Mouse (Mus musculus) heart, postnatal 36 days (tissue): ENCODE measurements at regions not wholly inside any gene's neighbourhood (a gene's known extent, or its start where the extent isn't known, plus 50 kb on each side); places are given as distances from the start of the nearest gene placed in this dataset.

Source experiments
- DNase-seq, 2 experiments: peaks; one replicate each; pipeline ENCODE4 v3.0.0; 2021 to 2022
- intact Hi-C: fragments of 180-260 bp; cut with DNase I; formaldehyde crosslinking; loops from one replicate; pipeline ENCODE4 v1.15.1; 2025

DNA sequence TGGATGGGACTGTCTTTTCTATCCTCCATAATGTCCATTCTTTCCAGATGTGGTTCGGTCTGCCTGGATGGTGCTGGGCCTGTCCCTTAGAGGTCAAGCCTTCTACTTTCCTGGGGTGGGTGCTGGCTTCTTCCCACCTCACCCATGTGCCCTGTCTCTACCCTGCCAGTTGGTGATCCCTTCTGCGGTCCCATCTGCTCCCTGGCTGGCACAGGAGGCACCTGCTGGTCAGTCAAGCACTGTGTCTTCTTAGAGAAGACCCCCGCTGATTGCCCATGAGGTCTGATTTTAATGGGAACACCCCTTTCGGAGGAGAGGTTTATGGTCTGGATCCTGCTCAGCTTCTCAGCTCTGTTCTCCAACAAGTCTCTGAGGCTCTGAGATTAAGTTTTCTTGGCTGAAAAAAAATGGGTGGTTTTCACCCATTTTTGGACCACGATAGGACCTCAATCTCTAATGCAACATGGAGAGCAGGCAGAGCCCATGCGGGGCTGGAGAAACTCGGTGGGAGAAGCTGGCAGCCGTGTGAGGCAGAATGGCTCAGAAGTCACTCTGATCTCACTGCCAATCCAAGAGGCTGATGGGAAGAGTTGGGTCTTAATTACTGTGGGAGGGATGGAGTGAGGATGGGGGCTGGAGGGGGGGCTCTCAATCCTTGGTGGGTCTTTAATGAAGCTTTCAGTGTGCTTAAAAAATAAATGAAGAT lies 78.5 kb upstream of the Igsf21 start:
- DNase-seq, result no peak
- intact Hi-C loops, result no loop called here

DNA sequence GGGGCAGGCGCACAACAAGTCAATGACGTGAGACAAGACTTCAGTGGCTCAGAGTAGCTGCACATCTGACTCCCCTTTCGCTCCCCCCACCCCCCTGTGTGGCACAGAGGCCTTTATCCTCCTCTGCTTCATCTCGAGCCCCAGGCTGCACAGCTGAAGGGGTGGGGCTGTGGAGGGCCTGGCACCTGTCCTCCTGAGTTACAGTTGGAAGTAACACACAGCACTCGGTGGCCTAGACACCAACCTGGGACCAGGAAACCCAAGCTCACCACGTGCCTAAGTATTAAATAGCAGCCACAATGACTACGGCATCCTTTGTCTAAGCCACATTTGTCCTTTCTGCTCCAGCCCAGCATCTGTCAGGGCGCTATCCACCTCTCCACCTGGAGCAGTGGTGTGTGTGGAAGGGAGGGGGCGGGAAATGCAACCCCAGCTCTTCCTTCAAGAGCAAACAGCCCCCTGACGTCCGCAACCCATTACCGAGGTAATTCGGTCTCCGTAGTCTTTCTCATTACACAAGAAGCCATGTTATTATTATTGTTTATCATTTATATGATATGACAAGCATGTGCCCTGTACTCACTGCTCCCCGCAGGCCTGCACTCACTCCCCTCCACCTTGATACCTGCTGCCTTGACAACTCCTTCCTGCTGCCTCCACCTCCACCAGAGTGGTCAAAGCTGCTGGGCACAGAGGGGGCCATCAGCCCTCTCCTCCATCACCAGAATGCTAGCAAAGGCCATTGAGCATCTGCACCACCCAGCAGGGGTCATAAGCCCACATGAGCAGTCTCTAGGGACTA lies 73.7 kb upstream of the Igsf21 start:
- intact Hi-C loops, result no loop called here
- no peak for DNase-seq

DNA sequence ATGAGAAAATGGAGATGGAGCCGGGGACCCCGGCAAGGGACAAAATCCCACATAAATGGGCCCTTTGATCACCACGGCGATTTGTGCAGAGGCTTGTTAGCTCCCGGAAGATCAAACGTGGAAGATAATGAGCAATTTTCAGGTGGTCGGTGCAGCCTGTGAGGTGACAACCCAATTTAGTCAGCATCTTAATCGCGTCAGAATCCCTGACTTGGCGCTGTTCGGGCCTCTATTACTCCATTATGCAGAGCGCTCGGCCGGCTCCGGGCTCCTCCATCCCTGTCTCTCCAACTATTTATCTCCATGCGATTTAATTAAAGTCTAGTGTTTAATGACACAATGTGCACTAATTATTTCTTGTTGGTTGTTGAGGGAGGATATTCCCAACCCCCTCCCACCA lies 66.1 kb upstream of the Igsf21 start:
- no peak for DNase-seq
- intact Hi-C loops, result no loop called here

DNA sequence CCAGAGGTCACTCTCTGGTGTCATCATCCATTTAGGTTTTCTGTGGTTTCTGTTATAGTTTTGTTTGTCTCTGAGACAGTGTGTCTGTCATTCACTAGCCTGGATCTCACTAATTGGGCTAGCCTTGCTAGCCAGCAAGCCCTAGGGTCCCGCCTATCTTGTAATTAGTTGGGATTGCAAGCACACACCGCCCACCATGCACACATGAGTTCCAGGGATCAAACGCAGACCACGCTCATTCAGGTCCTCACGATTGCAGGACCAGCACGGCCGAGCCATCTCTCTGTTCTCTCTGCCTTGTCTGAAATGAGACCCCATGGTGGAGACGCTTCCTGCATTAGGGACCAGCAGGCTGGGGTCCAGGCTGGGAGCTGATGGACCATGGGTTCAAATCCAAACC lies 60.9 kb upstream of the Igsf21 start:
- intact Hi-C loops, result no loop called here
- DNase-seq, result no peak

DNA sequence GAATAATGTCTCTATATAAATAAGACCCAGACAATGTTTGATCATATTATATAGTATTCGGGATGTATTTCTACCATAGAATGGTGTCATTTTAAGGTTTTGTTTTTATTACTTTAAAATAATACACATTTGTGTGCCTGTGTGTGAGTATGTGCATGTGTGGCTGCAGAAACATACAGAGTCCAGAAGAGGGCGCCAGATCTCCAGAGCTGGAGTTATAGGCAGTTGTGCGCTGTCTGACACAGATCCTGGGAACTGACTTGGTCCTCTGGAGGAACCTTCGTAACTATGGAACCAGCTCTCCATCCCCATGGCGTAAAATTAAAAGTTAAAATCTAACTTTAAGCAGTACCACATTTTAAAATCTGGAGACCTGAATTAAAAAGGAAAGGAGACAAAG lies 58.4 kb upstream of the Igsf21 start:
- intact Hi-C loops, result no loop called here
- no peak for DNase-seq

DNA sequence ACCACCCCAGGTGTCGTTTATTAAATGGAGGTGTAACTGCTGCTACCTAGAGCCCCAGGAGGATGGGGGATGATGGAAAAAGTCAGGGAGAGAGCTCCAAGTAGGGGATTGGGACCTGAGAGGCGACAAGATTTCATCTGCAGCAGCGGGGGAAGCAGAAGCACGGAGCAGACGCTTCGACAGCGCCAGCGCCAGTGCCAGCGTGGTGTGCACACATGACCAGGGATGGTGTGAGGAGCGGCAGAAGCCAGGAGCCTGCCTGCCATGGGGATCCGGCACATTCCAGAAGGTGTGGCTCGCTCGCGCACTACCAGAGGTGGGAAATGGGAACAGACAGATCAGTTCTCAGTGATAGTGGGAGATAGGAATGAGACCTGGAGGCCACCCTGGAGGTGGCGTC lies 55.1 kb upstream of the Igsf21 start:
- intact Hi-C loops, result no loop called here
- no peak for DNase-seq

DNA sequence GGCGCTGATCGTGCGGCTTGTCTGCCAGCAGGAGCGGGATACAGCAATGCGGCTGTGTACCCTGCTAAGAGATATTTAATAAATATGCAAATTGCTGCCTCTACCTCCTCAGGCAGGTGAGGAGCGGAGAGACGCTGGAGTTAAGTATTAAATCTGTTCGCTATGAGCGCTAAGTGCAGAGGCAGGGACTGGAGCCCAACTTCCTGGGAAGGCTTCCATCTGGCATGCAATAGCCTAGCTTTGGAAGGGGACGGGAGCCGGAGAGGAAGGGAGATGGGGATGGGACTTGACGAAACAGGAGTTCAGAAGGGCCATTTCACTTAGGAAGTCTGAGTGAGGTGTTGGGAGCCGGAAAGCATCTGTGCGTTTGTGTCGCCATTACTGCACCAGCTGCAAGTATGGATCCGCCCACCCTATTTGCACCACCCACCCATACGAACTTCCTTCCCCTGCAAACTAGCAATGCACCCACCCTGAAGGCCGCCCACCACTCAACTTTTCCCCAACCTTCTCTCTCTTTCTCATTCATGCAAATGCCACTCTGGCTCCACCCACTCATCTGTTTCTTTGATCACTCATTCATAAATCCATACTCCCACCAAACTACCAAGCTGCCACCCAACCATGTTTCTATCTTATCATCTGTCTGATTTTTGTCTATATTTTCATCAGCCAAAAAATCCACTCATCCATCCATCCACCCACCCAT lies 51.5 kb upstream of the Igsf21 start:
- DNase-seq, result no peak
- intact Hi-C loops, result no loop called here
